Mouse (Mus musculus): ENCODE measurements around the gene Ccdc8. TPM values are rescaled to one million over a fixed set of nuclear protein-coding genes. Genes with fewer than 3 reads are reported as not detected.

The Ccdc8 gene
- polyA plus RNA-seq, 1 experiment from 2014 or later, result 28.1 TPM

- WGBS, result 94% methylated on average over 7 of the region's 7 CpGs
- peaks cover 67% of the 10 kb centered on the region for H3K36me3 ChIP-seq
- H3K27ac ChIP-seq, result no peak overlapping the region
- ATAC-seq, result no peak
- no peaks in the 10 kb centered on the region for H3K9me3 ChIP-seq
- no peaks in the 10 kb centered on the region for H3K27me3 ChIP-seq (replicated peaks)
- H3K4me2 ChIP-seq (replicated peaks), result no peak overlapping the region
- no peak overlapping the region for H3K4me3 ChIP-seq (replicated peaks)
- H3K9ac ChIP-seq, result no peak overlapping the region
- H3K4me1 ChIP-seq (replicated peaks), result no peaks in the 10 kb centered on the region
These were observed 46.9 kb downstream of the Ccdc8 start for GRCm38 (mm10) chr7:17039373-17039772.

GRCm38 (mm10) chr7:17045743-17046142 lies 53.2 kb downstream of the Ccdc8 start:
- ATAC-seq, result no peak
- Histone ChIP-seq H3K4me3 (replicated peaks) (no peak overlapping the region), H3K9ac (no peak overlapping the region), H3K36me3 (peaks cover 63% of the 10 kb centered on the region), H3K27ac (no peak overlapping the region), H3K9me3 (no peaks in the 10 kb centered on the region), H3K4me1 (replicated peaks) (no peaks in the 10 kb centered on the region), H3K27me3 (replicated peaks) (no peaks in the 10 kb centered on the region), H3K4me2 (replicated peaks) (no peak overlapping the region)
- WGBS, result 51% methylated on average over 1 of the region's 1 CpGs

Other genes starting within 250 kb of the Ccdc8 start
- gene Slc1a5, start 211.4 kb upstream of the Ccdc8 start, polyA plus RNA-seq (2015; fragmentation: Nextera tagmentation; extraction: Ambion mirVana), result 61.8 and 64.0 TPM in 2 replicates
- gene Strn4, start 176.8 kb upstream of the Ccdc8 start, polyA plus RNA-seq (2015; fragmentation: Nextera tagmentation; extraction: Ambion mirVana), result 77.3 and 85.5 TPM in 2 replicates
- 25.1 and 25.6 TPM in 2 replicates for gene Fkrp, start 176.0 kb upstream of the Ccdc8 start, polyA plus RNA-seq (2015; fragmentation: Nextera tagmentation; extraction: Ambion mirVana)
- 9.7 and 12.5 TPM in 2 replicates for gene Prkd2, start 149.8 kb upstream of the Ccdc8 start, polyA plus RNA-seq (2015; fragmentation: Nextera tagmentation; extraction: Ambion mirVana)
- 3.1 and 3.2 TPM in 2 replicates for gene Dact3, start 117.4 kb upstream of the Ccdc8 start, polyA plus RNA-seq (2015; fragmentation: Nextera tagmentation; extraction: Ambion mirVana)
- 7.4 and 8.3 TPM in 2 replicates for gene Gng8, start 100.9 kb upstream of the Ccdc8 start, polyA plus RNA-seq (2015; fragmentation: Nextera tagmentation; extraction: Ambion mirVana)
- gene Ptgir, start 86.2 kb upstream of the Ccdc8 start, polyA plus RNA-seq (2015; fragmentation: Nextera tagmentation; extraction: Ambion mirVana), result 2.8 and 3.0 TPM in 2 replicates
- gene Calm3, start 68.6 kb upstream of the Ccdc8 start, polyA plus RNA-seq (2015; fragmentation: Nextera tagmentation; extraction: Ambion mirVana), result 137 and 140 TPM in 2 replicates
- 8.1 and 8.3 TPM in 2 replicates for gene Pnmal2, start 48.0 kb upstream of the Ccdc8 start, polyA plus RNA-seq (2015; fragmentation: Nextera tagmentation; extraction: Ambion mirVana)
- gene Pnmal1, start 33.0 kb upstream of the Ccdc8 start, polyA plus RNA-seq (2015; fragmentation: Nextera tagmentation; extraction: Ambion mirVana), result 3.0 and 3.1 TPM in 2 replicates
- 0.28 and 0.44 TPM in 2 replicates for gene Gm42372, start 9.6 kb upstream of the Ccdc8 start, polyA plus RNA-seq (2015; fragmentation: Nextera tagmentation; extraction: Ambion mirVana)
- 81.5 and 89.5 TPM in 2 replicates for gene Ppp5c, start 35.2 kb downstream of the Ccdc8 start, polyA plus RNA-seq (2015; fragmentation: Nextera tagmentation; extraction: Ambion mirVana)
- 66.7 and 71.4 TPM in 2 replicates for gene Hif3a, start 69.7 kb downstream of the Ccdc8 start, polyA plus RNA-seq (2015; fragmentation: Nextera tagmentation; extraction: Ambion mirVana)
- 0.40 and 0.42 TPM in 2 replicates for gene Psg16, start 81.3 kb downstream of the Ccdc8 start, polyA plus RNA-seq (2015; fragmentation: Nextera tagmentation; extraction: Ambion mirVana)
- not detected in 2 replicates for gene Ceacam3, start 157.6 kb downstream of the Ccdc8 start, polyA plus RNA-seq (2015; fragmentation: Nextera tagmentation; extraction: Ambion mirVana)
- not detected in 2 replicates for gene Psg29, start 210.8 kb downstream of the Ccdc8 start, polyA plus RNA-seq (2015; fragmentation: Nextera tagmentation; extraction: Ambion mirVana)

All from intestine, embryonic 15.5 days (tissue).